Mouse (Mus musculus) stomach, embryonic 14.5 days (tissue): ENCODE data around the gene Rd3l. TPM values are rescaled to one million over a fixed set of nuclear protein-coding genes. Genes with fewer than 3 reads are reported as not detected.

Experiments
- ATAC-seq: fragments of 200-750 bp; cut with Nextera tagmentation; 2 replicates; pipeline ENCODE4 v1.8.0; 2017; ENCODE audit warnings: low read depth, moderate TSS enrichment; ENCODE audit not compliant: insufficient number of reproducible peaks, insufficient read depth, low FRiP score
- H3K27ac ChIP-seq: fragments of 300-500 bp; sonication (generic); 2 replicates; pipeline ENCODE4 v1.5.1; 2014; ENCODE audit warnings: mild to moderate bottlenecking, low read length, moderate library complexity, mixed read lengths
- H3K27me3 ChIP-seq: fragments of 300-500 bp; sonication (generic); 2 replicates; pipeline ENCODE4 v1.6.1; 2014; ENCODE audit warnings: low read length, control low read depth, mixed read lengths; ENCODE audit not compliant: control insufficient read depth, insufficient read depth
- H3K36me3 ChIP-seq: fragments of 300-500 bp; sonication (generic); 2 replicates; pipeline ENCODE4 v1.6.1; 2014; ENCODE audit warnings: mild to moderate bottlenecking, control low read depth, low read length, moderate library complexity, mixed read lengths; ENCODE audit not compliant: control insufficient read depth, insufficient read depth
- H3K4me1 ChIP-seq: fragments of 300-500 bp; sonication (generic); 2 replicates; pipeline ENCODE4 v1.6.1; 2014; ENCODE audit warnings: low read length, control low read depth, mixed read lengths; ENCODE audit not compliant: control insufficient read depth, insufficient read depth
- H3K4me2 ChIP-seq: fragments of 300-500 bp; sonication (generic); replicated peaks from 2 replicates; pipeline ENCODE4 v1.6.1; 2014; ENCODE audit warnings: low read depth, low read length, control low read depth
- H3K4me3 ChIP-seq: fragments of 300-500 bp; sonication (generic); 2 replicates; pipeline ENCODE4 v1.5.1; 2014; ENCODE audit warnings: low read depth, low read length, control low read depth
- H3K9ac ChIP-seq: fragments of 300-500 bp; sonication (generic); replicated peaks from 2 replicates; pipeline ENCODE4 v1.6.1; 2014; ENCODE audit warnings: low read depth, mild to moderate bottlenecking, control low read depth, low read length, moderate library complexity, mixed read lengths
- H3K9me3 ChIP-seq: fragments of 300-500 bp; sonication (generic); 2 replicates; pipeline ENCODE4 v1.6.1; 2016; ENCODE audit warnings: low read depth, low read length, control low read depth; ENCODE audit not compliant: control insufficient read depth
- WGBS: fragments of 180-500 bp; shearing (Covaris S2); extraction: QIAGEN DNeasy Blood & Tissue Kit; methylation state at CpG from one replicate; pipeline ENCODE4 v1.1.7; 2014; 5-methylcytosine and 5-hydroxymethylcytosine counted together
- polyA plus RNA-seq: library from polyadenylated mRNA; unstranded; fragments of >200 nt; fragmentation: Nextera tagmentation; extraction: Ambion mirVana; gene quantifications from 2 replicates; pipeline ENCODE4 v1.2.1, GENCODE M21; 2014

Rd3l gene
- polyA plus RNA-seq, 1 experiment from 2014 or later: not detected

DNA sequence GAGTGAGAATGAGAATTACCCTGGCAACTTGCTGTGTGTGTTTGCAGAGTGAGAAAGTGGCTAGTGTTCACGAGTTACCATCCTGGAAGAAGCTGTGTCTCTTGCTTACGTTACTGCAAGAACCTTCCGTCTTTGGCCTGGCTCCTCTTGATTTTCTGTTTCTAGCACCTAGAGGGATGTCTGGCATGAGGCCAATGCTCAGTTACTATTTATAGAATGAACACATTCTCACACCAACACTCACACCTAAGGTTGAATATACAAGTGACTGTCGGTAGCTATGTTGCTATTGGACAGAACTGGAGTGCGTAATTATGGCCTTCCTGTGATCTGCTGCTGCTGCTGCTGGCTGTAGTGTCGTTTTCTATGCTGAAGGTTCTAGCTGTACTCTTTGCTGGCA, 4.0 kb downstream of the Rd3l start:
- no peak overlapping the region for H3K4me3 ChIP-seq
- no peak overlapping the region for H3K4me2 ChIP-seq
- H3K27me3 ChIP-seq: no peaks in the 10 kb centered on the region
- no peaks in the 10 kb centered on the region for H3K9me3 ChIP-seq
- H3K36me3 ChIP-seq: no peaks in the 10 kb centered on the region
- no peak overlapping the region for H3K9ac ChIP-seq
- H3K27ac ChIP-seq: peak overlapping the region; percentile 30; the same call in 1 of the 2 replicates
- 31% methylated on average over 6 of the region's 6 CpGs for WGBS
- 0 out of 2 replicates have a peak, but pooled peaks have one; percentile 18 for ATAC-seq
- no peaks in the 10 kb centered on the region for H3K4me1 ChIP-seq

- ATAC-seq: no peak
- Histone ChIP-seq H3K4me2 (no peak overlapping the region), H3K27ac (no peak overlapping the region), H3K4me1 (no peaks in the 10 kb centered on the region), H3K9ac (no peak overlapping the region), H3K27me3 (no peaks in the 10 kb centered on the region), H3K4me3 (no peak overlapping the region), H3K36me3 (no peaks in the 10 kb centered on the region), H3K9me3 (no peaks in the 10 kb centered on the region)
- 79% methylated on average over 6 of the region's 6 CpGs for WGBS
These were observed 6.5 kb downstream of the Rd3l start for GRCm38 (mm10) chr12:111974578-111974977.

DNA sequence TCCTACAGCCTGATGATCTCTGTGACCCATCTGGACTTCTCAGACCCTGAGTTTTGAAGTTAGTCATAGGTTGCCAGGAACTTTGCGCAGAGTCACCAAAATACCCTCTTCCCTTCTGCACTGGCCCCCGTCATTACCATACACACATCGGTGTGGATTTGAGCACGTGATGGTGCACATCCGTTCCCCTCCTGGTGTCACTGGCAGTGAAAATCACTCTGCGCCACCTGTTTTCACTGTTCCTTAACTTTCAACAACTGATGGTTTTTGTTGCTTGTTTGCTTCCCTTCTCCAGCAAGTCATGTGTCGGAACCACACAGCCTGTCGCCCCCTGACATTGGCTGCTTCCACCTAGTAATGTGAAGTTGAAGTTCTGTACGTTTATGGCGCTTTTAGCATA, 8.6 kb downstream of the Rd3l start:
- WGBS: 92% methylated on average over 10 of the region's 10 CpGs
- no peak for ATAC-seq
- Histone ChIP-seq H3K4me1 (no peaks in the 10 kb centered on the region), H3K27ac (no peak overlapping the region), H3K4me2 (no peak overlapping the region), H3K27me3 (no peaks in the 10 kb centered on the region), H3K36me3 (no peaks in the 10 kb centered on the region), H3K4me3 (no peak overlapping the region), H3K9me3 (no peaks in the 10 kb centered on the region), H3K9ac (no peak overlapping the region)

- Histone ChIP-seq H3K36me3 (no peaks in the 10 kb centered on the region), H3K9me3 (no peaks in the 10 kb centered on the region), H3K9ac (no peak within 1 kb of the TSS), H3K27ac (no peak within 1 kb of the TSS), H3K4me1 (no peaks in the 10 kb centered on the region; the same call in 1 of the 2 replicates), H3K27me3 (no peaks in the 10 kb centered on the region), H3K4me3 (no peak within 1 kb of the TSS), H3K4me2 (no peak within 1 kb of the TSS)
- no peak for ATAC-seq
- 86% methylated on average over 18 of the region's 18 CpGs for WGBS
These were observed 9.9 kb downstream of the Rd3l start, which contains the start of gene Tdrd9 for GRCm38 (mm10) chr12:111971231-111971686. Gene Tdrd9 (plus strand): TSS chr12:111971559.

GRCm38 (mm10) chr12:111970085-111970484, 11.0 kb downstream of the Rd3l start:
- no peak overlapping the region for H3K27ac ChIP-seq
- no peaks in the 10 kb centered on the region for H3K36me3 ChIP-seq
- WGBS: 80% methylated on average over 4 of the region's 4 CpGs
- peaks cover 7% of the 10 kb centered on the region; the same call in 1 of the 2 replicates for H3K4me1 ChIP-seq
- no peak for ATAC-seq
- no peak overlapping the region for H3K9ac ChIP-seq
- no peaks in the 10 kb centered on the region for H3K9me3 ChIP-seq
- no peak overlapping the region for H3K4me3 ChIP-seq
- no peak overlapping the region for H3K4me2 ChIP-seq
- H3K27me3 ChIP-seq: no peaks in the 10 kb centered on the region

GRCm38 (mm10) chr12:111966683-111967173, 14.4 kb downstream of the Rd3l start, which contains the start of gene Atp5mpl:
Gene Atp5mpl (minus strand): TSS chr12:111966977.
- 0% methylated on average over 37 of the region's 37 CpGs for WGBS

GRCm38 (mm10) chr12:111963339-111963738, 17.8 kb downstream of the Rd3l start:
- Histone ChIP-seq H3K9ac (no peak overlapping the region), H3K36me3 (peaks cover 24% of the 10 kb centered on the region), H3K4me2 (no peak overlapping the region), H3K4me1 (peaks cover 7% of the 10 kb centered on the region; the same call in 1 of the 2 replicates), H3K27ac (no peak overlapping the region), H3K4me3 (no peak overlapping the region), H3K27me3 (no peaks in the 10 kb centered on the region), H3K9me3 (no peaks in the 10 kb centered on the region)
- WGBS: 92% methylated on average over 5 of the region's 5 CpGs
- no peak for ATAC-seq

More at GRCm38 (mm10) chr12:111966683-111967173, 14.4 kb downstream of the Rd3l start, which contains the start of gene Atp5mpl:
- Histone ChIP-seq H3K4me3 (peak within 1 kb of the TSS; percentile 91), H3K36me3 (peaks cover 3% of the 10 kb centered on the region), H3K4me1 (peaks cover 7% of the 10 kb centered on the region; the same call in 1 of the 2 replicates), H3K9ac (peak within 1 kb of the TSS; percentile 93), H3K27ac (no peak within 1 kb of the TSS), H3K27me3 (no peaks in the 10 kb centered on the region), H3K9me3 (no peaks in the 10 kb centered on the region), H3K4me2 (peak within 1 kb of the TSS; percentile 95)
- ATAC-seq: peak; percentile 91

DNA sequence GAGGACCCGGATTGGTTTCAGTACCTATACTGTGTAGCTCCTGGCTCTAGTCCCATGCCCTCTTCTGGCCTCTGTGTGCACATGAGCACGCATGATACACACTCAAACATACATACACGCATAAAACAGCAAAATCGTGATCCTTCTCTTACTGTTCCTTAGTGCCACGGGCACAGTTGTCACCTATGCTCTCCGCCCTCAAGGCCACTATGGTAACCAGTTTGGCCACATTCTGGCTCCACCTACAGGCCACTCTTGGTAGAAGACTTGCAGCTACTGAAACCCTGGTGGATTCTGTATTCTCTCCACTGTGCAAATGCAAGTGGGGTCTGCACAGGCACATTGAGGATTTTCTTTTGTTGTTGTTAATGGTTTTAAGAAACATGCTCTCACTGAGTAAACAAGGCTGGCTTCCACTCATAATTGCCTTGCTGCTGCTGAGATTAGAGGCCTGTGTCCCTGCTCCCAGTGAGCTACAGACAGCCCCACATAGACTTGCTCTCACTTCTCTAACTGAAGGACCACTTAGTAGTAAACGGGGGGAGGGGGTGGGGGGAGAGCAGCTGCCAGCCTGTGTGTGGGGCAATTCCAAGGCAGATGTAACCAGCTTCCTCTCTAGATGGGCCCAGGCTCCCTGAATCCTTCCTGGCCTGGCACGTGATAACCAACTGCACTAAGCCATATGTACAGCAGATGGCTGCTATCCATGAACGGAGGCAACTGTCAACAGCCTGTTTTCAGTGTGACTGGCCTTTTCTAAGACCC, 22.8 kb downstream of the Rd3l start:
- peaks cover 24% of the 10 kb centered on the region for H3K36me3 ChIP-seq
- no peak overlapping the region for H3K4me2 ChIP-seq
- H3K9me3 ChIP-seq: no peaks in the 10 kb centered on the region
- H3K9ac ChIP-seq: no peak overlapping the region
- peak; percentile 51; the same call in 1 of the 2 replicates for ATAC-seq
- no peaks in the 10 kb centered on the region for H3K4me1 ChIP-seq
- no peaks in the 10 kb centered on the region for H3K27me3 ChIP-seq
- no peak overlapping the region for H3K27ac ChIP-seq
- H3K4me3 ChIP-seq: no peak overlapping the region
- 38% methylated on average over 9 of the region's 9 CpGs for WGBS
